Mouse (Mus musculus): ENCODE data around the gene Golph3l. TPM values are rescaled to one million over a fixed set of nuclear protein-coding genes. Genes with fewer than 3 reads are reported as not detected.
"Not testable (repeated sequence)": the region's sequence is repeated elsewhere in the genome, so short reads cannot be mapped to it uniquely, and the experiment has no call there.

The Golph3l gene
- polyA plus RNA-seq, 1 experiment from 2014 or later = 25.4 TPM

DNA sequence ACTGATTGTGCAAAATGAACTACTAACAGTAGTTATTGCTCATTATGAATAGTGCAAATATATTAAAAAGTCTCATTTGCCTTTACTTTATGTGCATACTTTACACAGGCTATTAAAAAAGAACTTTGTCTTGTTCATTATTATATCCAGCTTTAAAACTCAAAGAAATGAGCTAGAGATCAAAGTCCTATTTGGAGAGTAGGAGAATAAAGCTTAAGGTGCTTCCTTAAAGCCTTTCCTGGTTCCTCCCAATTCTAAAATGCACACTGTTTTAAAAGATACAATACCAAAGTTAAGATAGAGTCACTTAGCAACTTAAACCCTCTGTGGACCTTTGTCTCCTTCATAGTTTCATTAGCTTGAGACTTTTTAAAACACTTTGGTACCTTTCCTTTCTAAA lies 10.0 kb downstream of the Golph3l start:
- Histone ChIP-seq H3K36me3 (peaks cover 35% of the 10 kb centered on the region), H3K27me3 (ENCODE audit: insufficient read depth, poor library complexity, severe bottlenecking) (no peaks in the 10 kb centered on the region), H3K9me3 (no peaks in the 10 kb centered on the region)

DNA sequence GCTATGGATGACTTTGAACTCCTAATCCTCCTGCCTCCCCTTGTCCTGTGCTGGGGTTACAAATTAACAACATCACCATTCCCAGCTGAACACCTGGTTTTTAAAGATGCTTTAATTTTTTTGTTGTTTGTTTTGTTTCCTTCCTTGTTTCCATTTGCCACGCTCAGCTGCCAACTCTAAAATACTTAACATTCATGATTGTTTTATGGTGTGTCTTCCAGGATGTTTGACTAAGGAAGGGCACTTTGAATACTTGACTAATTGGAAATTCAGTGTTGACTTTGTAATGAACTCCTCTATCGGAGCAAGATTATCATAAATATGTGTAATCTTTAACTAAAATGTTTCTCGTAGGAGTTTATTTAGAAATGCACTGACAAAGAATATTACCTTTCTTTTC lies 12.6 kb downstream of the Golph3l start:
- Histone ChIP-seq H3K27me3 (ENCODE audit: insufficient read depth, poor library complexity, severe bottlenecking) (no peaks in the 10 kb centered on the region), H3K36me3 (peaks cover 27% of the 10 kb centered on the region), H3K4me1 (no peaks in the 10 kb centered on the region), H3K9me3 (no peaks in the 10 kb centered on the region), H3K4me3 (no peak overlapping the region), H3K27ac (no peak overlapping the region)
- DNase-seq (ENCODE audit: low spot score) = no peak
- WGBS = 87% methylated on average over 3 of the region's 3 CpGs

More for the DNA sequence above, 10.0 kb downstream of the Golph3l start:
- Histone ChIP-seq H3K4me1 (no peaks in the 10 kb centered on the region), H3K27ac (no peak overlapping the region), H3K4me3 (no peak overlapping the region)
- DNase-seq (ENCODE audit: low spot score) = no peak

DNA sequence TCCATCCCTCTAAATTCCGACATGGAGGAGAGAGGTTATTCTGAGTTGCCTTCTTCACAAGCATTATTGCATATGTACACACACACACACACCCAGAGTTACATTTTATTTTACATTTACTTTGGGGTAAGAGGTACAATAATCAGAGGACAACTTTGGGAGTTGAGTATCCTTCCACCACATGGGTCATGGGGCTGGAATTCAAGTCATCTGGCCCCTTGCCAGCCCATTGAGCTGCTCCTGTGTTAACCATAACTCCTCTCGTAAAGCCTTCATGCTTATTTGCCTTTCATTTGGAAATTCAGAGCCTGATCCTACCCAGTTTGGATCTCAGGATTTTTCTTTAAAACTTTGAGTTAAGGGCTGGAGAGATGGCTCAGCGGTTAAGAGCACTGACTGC lies 17.4 kb downstream of the Golph3l start:
- DNase-seq (ENCODE audit: low spot score) = no peak
- Histone ChIP-seq H3K9me3 (no peaks in the 10 kb centered on the region), H3K4me3 (no peak overlapping the region), H3K36me3 (peaks cover 47% of the 10 kb centered on the region), H3K27me3 (ENCODE audit: insufficient read depth, poor library complexity, severe bottlenecking) (no peaks in the 10 kb centered on the region), H3K27ac (no peak overlapping the region), H3K4me1 (no peaks in the 10 kb centered on the region)
- WGBS = 89% methylated on average over 3 of the region's 3 CpGs

DNA sequence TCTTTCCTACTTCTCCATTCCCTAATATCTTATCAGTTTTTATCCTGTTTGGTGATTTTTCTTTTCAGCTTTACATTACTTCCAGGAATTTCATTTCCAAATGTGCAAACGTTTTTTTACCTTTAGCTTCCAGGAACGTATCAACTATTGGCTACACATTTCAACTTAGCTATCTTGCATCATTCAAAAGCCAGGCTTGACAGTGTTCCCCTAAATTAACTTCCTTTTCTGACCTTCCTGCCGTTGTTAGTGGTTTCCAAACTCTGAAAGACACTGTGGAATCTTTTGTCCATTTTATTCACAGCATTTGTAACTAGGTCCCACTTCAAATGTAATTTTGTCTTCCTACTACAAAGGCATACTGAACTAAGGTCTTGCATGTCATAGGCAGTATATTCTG lies 20.5 kb downstream of the Golph3l start:
- no peaks in the 10 kb centered on the region for H3K27me3 ChIP-seq (ENCODE audit: insufficient read depth, poor library complexity, severe bottlenecking)
- no peaks in the 10 kb centered on the region for H3K9me3 ChIP-seq
- H3K4me1 ChIP-seq = no peaks in the 10 kb centered on the region
- H3K27ac ChIP-seq = no peak overlapping the region
- H3K36me3 ChIP-seq = peaks cover 56% of the 10 kb centered on the region
- DNase-seq (ENCODE audit: low spot score) = no peak
- no peak overlapping the region for H3K4me3 ChIP-seq
- WGBS = 68% methylated on average over 3 of the region's 3 CpGs

DNA sequence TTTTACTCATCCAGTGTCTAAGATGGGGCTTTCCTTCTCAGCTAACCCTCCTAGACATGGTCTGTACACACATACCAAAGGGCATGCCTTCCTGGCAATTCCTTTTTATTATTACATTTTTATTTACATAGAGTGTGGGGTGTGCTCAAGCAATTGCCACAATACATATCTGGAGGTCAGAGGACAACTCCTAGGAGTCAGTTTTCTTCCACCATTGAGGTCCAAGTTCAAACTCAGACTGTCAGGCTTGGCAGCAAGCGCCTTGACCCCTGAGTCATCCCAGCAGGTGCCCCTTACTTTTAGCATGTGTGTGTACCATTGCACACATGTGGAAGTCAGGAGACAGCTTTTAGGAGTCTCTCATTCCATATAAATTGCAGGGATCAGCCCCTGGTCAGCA lies 25.3 kb downstream of the Golph3l start:
- H3K27me3 ChIP-seq (ENCODE audit: insufficient read depth, poor library complexity, severe bottlenecking) = no peaks in the 10 kb centered on the region
- no peak for DNase-seq (ENCODE audit: low spot score)
- no peak overlapping the region for H3K27ac ChIP-seq
- H3K9me3 ChIP-seq = no peaks in the 10 kb centered on the region
- H3K36me3 ChIP-seq = peaks cover 56% of the 10 kb centered on the region
- H3K4me1 ChIP-seq = no peaks in the 10 kb centered on the region
- 100% methylated on average over 1 of the region's 1 CpGs for WGBS
- no peak overlapping the region for H3K4me3 ChIP-seq

DNA sequence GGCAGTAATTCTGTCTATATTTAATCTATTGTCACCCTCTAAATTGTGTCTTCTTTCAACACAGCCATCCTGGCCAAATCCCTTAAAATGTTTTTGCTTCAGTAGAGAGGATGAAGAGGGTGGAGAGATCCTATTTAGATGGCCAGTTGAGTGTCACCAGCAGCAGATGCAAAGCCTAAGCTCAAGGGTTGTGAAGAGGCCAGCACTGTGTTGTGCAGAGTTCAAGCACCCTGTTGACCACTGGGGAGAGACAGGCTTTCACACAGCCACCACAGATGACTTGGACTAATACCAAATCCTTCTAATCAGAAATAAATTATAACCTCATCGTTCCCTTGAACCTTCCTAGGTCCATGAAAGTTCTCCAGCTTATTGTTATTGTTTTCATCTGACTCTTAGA lies 29.8 kb downstream of the Golph3l start:
- peaks cover 1% of the 10 kb centered on the region for H3K4me1 ChIP-seq
- peaks cover 45% of the 10 kb centered on the region for H3K36me3 ChIP-seq
- no peak for DNase-seq (ENCODE audit: low spot score)

DNA sequence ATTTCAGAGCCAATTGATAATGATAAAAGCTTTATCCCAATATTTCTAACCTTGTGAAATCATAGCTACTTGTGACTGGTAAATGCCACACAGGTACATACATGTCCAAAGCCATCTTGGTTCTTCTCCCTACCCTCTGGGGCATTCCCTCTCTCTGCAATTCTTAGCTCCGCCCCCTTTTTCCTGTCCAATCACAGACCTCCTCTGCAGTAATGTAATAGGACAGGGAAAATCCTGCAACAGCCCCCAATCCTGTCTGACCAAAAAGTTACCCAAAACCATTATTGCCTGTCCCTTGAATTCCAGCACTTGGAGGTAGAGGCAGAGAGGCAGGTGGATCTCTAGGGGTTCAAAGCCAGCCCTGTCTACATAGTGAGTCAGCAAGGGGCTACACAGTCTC lies 32.5 kb downstream of the Golph3l start:
- H3K27ac ChIP-seq = no peak overlapping the region
- H3K4me1 ChIP-seq = peaks cover 13% of the 10 kb centered on the region
- no peak overlapping the region for H3K4me3 ChIP-seq
- 58% methylated on average over 1 of the region's 1 CpGs for WGBS
- peaks cover 36% of the 10 kb centered on the region for H3K36me3 ChIP-seq
- DNase-seq (ENCODE audit: low spot score) = no peak
- no peaks in the 10 kb centered on the region for H3K27me3 ChIP-seq (ENCODE audit: insufficient read depth, poor library complexity, severe bottlenecking)
- no peaks in the 10 kb centered on the region for H3K9me3 ChIP-seq

More for the DNA sequence above, 29.8 kb downstream of the Golph3l start:
- Histone ChIP-seq H3K9me3 (no peaks in the 10 kb centered on the region), H3K27ac (no peak overlapping the region), H3K27me3 (ENCODE audit: insufficient read depth, poor library complexity, severe bottlenecking) (no peaks in the 10 kb centered on the region), H3K4me3 (no peak overlapping the region)
- 79% methylated on average over 1 of the region's 1 CpGs for WGBS

DNA sequence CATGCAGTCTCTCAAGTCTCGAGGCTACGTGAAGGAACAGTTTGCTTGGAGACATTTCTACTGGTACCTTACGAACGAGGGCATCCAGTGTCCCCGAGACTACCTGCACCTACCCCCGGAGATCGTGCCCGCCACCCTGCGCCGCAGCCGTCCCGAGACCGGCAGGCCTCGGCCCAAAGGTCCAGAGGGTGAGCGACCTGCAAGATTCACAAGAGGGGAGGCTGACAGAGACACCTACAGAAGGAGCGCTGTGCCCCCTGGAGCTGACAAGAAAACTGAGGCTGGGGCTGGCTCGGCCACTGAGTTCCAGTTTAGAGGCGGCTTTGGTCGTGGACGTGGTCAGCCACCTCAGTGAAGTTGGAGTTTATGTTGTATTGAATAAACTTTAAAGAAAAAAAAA lies 33.7 kb downstream of the Golph3l start:
- DNase-seq (ENCODE audit: low spot score); H3K27me3 ChIP-seq (ENCODE audit: insufficient read depth, poor library complexity, severe bottlenecking); H3K9me3 ChIP-seq; H3K4me3 ChIP-seq; H3K27ac ChIP-seq: not testable (repeated sequence)
- peaks cover 35% of the 10 kb centered on the region for H3K36me3 ChIP-seq
- WGBS = 90% methylated on average over 20 of the region's 20 CpGs
- peaks cover 14% of the 10 kb centered on the region for H3K4me1 ChIP-seq

DNA sequence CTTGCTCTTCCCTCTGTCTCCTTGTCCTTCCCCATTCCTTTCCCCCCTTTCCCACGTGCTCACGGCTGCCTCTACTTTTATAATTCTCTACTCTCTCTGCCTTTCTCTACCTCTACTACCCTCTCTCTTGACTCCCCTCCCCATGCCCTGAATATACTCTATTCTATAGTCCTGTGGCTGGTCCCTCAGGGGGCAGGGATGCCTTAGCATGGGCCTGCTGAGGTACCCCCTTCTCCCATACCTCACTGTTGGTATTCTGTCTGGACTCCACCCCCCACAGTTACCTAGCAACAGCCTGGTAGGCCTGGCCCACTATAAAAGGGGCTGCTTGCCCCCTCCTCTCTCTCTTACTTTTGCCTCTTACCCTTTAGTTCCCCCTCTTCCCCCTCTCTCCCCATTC lies 34.8 kb downstream of the Golph3l start:
- Histone ChIP-seq H3K4me3 (no peak overlapping the region), H3K9me3 (no peaks in the 10 kb centered on the region), H3K4me1 (peaks cover 14% of the 10 kb centered on the region), H3K27me3 (ENCODE audit: insufficient read depth, poor library complexity, severe bottlenecking) (no peaks in the 10 kb centered on the region), H3K36me3 (peaks cover 35% of the 10 kb centered on the region), H3K27ac (0 out of 2 replicates have a peak overlapping the region, but pooled peaks have one; percentile 94)
- WGBS = 60% methylated on average over 2 of the region's 2 CpGs
- DNase-seq (ENCODE audit: low spot score) = no peak

DNA sequence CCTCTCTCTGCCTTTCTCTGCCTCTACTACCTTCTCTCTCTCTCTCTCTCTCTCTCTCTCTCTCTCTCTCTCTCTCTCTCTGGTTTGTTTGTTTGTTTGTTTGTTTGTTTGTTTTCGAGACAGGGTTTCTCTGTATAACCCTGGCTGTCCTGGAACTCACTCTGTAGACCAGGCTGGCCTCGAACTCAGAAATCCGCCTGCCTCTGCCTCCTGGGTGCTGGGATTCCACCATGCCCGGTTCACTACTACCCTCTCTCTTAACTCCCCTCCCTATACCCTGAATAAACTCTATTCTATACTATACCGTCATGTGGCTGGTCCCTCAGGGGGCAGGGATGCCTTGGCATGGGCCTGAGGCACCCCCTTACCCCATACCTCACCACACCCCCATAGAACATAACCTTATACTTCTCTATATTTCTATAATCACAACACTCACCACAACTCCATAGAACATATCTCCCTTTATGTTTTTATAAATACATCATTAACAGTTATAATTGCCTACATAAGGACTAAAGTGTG lies 35.3 kb downstream of the Golph3l start:
- Histone ChIP-seq H3K4me3 (peak overlapping the region; percentile 75), H3K36me3 (peaks cover 37% of the 10 kb centered on the region), H3K27ac (peak overlapping the region; percentile 94), H3K4me1 (peaks cover 14% of the 10 kb centered on the region)
- DNase-seq (ENCODE audit: low spot score); H3K9me3 ChIP-seq; H3K27me3 ChIP-seq (ENCODE audit: insufficient read depth, poor library complexity, severe bottlenecking): not testable (repeated sequence)
- 68% methylated on average over 5 of the region's 5 CpGs for WGBS

DNA sequence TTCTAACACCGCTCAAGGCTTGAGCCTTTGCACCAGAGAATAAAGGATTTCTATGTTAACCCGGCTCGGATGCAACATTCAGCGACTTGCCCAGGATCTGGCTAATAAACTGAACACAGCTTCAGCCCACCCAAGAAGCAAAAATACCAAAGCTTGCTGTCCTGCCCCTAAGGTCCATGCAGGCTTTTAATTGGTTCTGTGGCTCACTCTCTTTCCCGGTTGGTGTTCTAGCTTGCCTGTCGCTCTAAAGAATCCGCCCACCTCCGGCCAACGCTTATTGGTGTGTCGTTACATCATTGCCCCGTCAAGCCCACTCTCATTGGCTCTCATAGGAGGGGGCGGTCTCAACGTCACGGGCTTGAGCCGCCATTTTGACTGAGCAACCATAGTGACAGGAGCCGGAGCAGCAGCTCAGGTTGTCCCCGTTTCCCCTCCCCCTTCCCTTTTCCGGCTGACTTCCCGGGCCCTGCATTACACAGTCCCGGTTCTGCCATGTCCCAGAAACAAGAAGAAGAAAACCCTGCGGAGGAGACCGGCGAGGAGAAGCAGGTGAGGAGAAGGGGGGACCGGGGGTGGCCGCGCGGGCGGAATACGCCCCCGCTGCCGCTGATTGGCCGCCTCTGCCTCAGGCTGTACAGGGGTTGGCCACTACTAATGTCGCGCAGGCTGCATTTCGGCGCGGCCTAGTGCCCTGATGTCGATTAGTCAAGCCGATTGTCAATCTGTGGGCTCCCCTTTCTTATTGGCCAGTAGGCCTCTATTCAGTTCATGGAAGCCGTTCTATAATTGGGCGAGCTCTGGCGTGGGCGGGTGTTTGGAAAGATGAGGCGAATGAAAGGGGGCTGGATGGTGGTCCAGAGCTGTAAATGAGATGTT lies 36.1 kb downstream of the Golph3l start, which contains the start of gene Ensa:
Ensa (plus strand) TSS at position 366 of the 876 bp plus-strand sequence.
- peak; percentile 100 for DNase-seq (ENCODE audit: low spot score)
- Histone ChIP-seq H3K36me3 (peaks cover 39% of the 10 kb centered on the region), H3K9me3 (no peaks in the 10 kb centered on the region), H3K27ac (peak within 1 kb of the TSS; percentile 94), H3K27me3 (ENCODE audit: insufficient read depth, poor library complexity, severe bottlenecking) (no peaks in the 10 kb centered on the region), H3K4me3 (peak within 1 kb of the TSS; percentile 75), H3K4me1 (peaks cover 14% of the 10 kb centered on the region)
- 1% methylated on average over 44 of the region's 44 CpGs for WGBS

DNA sequence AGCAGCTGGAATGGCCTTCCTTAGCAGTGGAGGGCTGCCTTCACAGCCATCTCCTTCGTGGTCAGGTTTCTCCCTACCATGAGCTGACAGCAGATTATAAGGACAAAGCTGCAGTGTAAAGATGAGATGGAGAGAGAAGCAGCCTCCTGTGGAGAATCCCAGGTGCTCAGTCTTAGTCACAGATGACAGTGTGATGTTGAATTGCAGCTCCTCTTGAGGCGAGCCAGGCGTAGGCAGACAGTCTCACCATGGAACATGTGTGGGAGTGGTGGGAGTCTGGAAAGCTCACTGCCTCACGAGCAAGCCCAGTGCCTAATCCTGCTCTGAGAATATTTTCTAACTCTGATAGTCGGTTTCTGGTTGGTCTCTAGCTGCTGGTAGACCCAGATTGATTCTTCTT lies 39.0 kb downstream of the Golph3l start:
- no peaks in the 10 kb centered on the region for H3K9me3 ChIP-seq

DNA sequence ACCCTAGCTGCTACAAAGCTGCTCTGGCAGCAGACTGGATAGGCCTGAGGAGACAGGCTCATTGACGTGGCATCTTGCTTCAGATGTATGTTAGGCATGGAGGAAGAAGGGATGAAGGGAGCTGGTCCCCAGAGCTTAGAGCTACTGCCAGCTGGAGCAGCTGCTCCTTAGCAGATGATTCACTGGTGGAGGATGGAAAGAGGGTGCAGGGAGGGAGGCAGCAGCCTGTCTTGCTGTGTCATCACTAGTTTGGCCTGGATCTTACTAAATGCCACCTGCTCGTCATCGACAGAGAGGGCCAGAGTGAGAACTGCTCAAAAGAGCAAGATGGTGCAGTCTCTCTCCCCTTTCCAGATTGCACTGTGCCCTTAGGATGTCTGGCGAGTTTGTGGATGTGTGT lies 41.0 kb downstream of the Golph3l start:
- Histone ChIP-seq H3K27ac (no peak overlapping the region), H3K4me1 (peaks cover 9% of the 10 kb centered on the region; the same call in 1 of the 2 replicates), H3K9me3 (no peaks in the 10 kb centered on the region), H3K4me3 (no peak overlapping the region), H3K36me3 (peaks cover 83% of the 10 kb centered on the region), H3K27me3 (ENCODE audit: insufficient read depth, poor library complexity, severe bottlenecking) (no peaks in the 10 kb centered on the region)
- 82% methylated on average over 4 of the region's 4 CpGs for WGBS
- no peak for DNase-seq (ENCODE audit: low spot score)

More for the DNA sequence above, 39.0 kb downstream of the Golph3l start:
- Histone ChIP-seq H3K27me3 (ENCODE audit: insufficient read depth, poor library complexity, severe bottlenecking) (no peaks in the 10 kb centered on the region), H3K27ac (no peak overlapping the region), H3K4me3 (no peak overlapping the region), H3K4me1 (peaks cover 14% of the 10 kb centered on the region), H3K36me3 (peaks cover 64% of the 10 kb centered on the region)
- WGBS = 84% methylated on average over 5 of the region's 5 CpGs
- no peak for DNase-seq (ENCODE audit: low spot score)
